Mouse (Mus musculus): ENCODE data around the gene Spocd1.
"Not testable (repeated sequence)": the region's sequence is repeated elsewhere in the genome, so short reads cannot be mapped to it uniquely, and the experiment has no call there.

The Spocd1 gene

GRCm38 (mm10) chr4:129928949-129929348 lies at the start of gene Spocd1:
Spocd1 (plus strand) TSS chr4:129929249.
- no peak for DNase-seq (ENCODE audit: low spot score)

- no peak for DNase-seq (ENCODE audit: low spot score)
These were observed 48.4 kb upstream of the Spocd1 start for GRCm38 (mm10) chr4:129880615-129881014.

DNA sequence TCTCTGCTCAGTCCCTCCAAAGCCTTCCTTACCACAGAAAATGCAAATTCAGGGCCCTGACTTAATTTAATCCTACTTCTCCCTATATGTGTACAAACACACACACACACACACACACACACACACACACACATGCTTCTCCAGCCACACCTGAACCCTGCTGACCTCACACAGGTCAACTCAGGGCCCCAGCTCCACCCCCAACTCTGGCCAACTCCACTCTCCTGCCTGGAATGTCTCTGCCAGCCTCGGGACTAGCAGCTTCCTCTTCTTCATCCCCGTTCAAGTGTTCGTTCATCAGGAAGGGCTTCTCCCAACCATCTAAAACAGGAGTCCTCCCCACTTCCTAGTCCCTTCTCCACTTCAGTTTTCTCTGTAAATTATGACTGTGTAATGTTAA lies 47.4 kb upstream of the Spocd1 start:
- DNase-seq (ENCODE audit: low spot score), result no peak

GRCm38 (mm10) chr4:129882555-129883293 lies 46.3 kb upstream of the Spocd1 start:
- DNase-seq (ENCODE audit: low spot score), result peak; percentile 60

DNA sequence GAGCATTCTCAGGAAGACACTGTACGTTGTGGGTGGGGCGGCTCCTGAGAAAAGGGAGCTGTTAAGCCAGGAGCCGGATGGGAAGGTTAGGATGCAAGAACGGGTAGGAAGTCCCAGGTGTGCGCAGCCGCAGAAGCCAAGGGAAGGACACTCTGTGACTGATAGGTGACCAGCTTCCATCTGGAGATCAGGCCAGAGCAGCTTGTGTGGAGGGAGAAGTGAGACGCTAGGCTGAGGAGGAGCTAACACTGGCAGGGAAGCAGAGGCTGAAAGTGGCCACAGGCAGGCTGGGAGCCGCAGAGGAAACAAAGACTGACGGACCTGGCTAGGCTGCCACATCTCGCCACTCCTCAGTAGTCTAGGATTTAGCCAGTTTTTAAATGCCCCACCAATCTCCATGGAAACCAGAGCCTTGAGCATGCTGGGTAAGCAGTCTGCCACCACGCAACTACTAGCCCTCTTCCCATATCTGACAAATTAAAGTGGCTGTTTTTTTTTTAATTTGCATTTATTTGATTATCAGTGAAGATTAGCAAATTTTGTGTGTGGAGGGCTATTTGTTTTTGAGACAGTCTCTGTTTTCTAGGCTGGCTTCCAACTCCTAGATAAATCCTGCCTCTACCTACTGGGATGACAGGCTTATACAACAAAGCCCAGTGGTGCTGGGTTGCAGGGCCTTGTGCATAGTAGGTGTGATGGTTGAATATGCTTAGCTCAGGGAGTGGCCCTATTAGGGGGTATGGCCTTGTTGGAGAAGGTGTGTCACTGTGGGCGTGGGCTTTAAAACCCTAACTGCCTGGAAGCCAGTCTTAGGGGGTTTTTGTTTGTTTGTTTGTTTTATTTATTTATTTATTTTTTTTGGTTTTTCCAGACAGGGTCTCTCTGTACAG lies 44.8 kb upstream of the Spocd1 start:
- DNase-seq (ENCODE audit: low spot score), result peak; percentile 36

- DNase-seq (ENCODE audit: low spot score), result no peak
These were observed 39.4 kb upstream of the Spocd1 start for GRCm38 (mm10) chr4:129889661-129890060.

DNA sequence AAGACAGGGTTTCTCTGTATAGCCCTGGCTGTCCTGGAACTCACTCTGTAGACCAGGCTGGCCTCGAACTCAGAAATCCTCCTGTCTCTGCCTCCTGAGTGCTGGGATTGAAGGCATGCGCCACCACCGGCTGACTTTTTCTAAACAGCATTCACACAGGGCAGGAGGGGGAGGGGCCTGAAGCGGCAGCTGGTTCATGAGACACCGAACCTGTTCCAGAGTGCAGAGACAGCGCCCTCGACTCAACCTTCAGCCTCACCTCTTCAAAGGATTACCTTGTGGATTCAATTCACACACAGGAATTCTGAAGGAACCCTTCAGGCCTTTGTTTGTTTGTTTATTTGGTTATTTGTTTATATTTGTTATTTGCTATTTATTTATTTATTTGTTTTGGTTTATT lies 39.0 kb upstream of the Spocd1 start:
- no peak for DNase-seq (ENCODE audit: low spot score)

DNA sequence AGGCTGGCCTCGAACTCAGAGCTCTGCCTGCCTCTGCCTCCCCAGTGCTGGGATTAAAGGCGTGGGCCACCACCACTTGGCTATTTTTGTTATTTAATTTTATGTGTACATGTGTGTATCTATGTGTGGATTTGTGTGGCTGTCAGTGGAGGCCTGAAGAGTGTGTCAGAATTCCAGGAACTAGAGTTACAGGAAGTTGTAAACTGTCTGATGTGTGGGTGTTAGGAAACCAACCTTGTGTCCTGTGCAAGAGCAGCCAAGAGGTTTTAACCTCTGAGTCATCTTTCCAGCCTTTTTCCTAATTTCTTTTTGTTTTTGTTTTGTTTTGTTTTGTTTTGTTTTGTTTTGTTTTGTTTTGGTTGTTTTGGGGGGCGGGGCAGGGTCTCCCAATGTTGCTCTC lies 34.2 kb upstream of the Spocd1 start:
- DNase-seq (ENCODE audit: low spot score), result no peak

DNA sequence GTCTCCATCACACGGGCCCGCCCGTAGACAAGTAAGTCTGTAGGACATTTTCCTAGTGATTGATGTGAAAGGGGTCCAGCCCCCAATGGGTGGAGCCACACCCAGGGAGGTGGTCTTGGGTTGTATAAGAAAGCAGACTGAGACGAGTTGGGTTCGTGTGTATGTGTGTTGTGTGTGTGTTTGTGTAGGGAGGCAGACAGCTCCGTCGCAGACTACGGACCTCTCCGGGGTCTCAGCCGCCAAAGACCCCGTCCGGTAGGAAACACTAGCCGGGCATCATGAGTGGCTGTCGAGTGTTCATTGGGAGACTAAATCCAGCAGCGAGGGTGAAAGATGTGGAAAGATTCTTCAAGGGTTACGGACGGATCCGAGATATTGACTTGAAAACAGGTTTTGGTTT lies 30.2 kb upstream of the Spocd1 start:
- DNase-seq (ENCODE audit: low spot score), result not testable (repeated sequence)

- DNase-seq (ENCODE audit: low spot score), result no peak
These were observed 26.7 kb upstream of the Spocd1 start for GRCm38 (mm10) chr4:129902394-129902793.

DNA sequence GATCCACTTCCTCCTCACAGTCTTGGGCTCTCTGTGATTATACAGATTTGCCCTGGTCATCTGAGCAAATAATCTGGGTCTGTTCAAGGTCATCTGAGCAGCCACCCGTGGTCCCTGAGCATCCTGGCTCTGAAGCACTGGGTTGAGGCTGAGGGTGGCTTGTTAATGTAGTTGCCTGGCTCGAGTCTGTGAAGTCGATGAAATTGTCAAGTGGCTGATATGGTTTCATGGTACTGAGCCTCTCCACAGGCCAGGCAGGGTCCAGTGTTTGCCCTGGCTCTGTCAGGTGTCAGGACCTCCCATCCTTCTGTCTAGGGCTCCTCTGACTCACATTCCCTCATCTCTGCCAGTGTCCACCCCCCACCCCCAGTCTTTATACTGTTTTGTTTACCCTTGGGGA lies 25.5 kb upstream of the Spocd1 start:
- DNase-seq (ENCODE audit: low spot score), result no peak

DNA sequence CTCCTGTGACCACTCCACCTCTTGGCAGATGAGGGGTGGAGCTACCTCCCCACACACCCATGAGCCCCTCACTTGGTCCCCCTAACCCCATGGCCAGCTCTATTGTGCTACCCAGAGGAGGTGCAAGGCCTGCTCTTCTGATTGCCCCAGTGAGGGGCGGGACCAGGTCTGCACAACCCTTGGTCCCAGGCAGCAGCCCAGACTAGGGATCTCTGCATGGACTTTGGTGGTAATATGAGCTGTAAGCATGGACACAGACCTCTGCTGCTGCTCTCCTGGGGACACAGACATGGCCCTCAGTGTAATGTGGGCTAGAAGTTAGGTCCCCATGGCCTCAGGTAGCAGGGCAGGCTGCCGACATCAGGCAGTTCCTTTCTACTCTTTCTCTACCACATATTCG lies 24.0 kb upstream of the Spocd1 start:
- DNase-seq (ENCODE audit: low spot score), result no peak

- DNase-seq (ENCODE audit: low spot score), result no peak
These were observed 23.0 kb upstream of the Spocd1 start for GRCm38 (mm10) chr4:129906016-129906415.

DNA sequence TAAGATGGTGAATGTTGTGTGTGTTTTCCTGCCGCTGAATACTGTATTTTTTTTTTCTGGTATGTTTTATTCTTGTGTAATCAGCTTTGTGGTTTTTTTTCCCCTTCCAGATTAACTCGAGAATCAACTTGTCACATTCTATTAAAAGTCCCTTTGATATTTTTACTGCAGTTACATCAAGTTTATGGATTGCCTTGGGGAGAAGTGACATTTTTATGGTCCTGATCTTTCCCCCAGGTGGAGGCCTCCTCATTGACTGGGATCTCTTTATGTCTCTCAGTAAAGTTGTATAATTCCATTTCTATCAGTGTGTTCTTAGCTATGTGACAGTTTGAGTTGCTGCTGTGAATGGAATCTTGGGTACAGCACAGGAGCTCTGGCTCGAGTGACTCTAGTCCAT lies 20.2 kb upstream of the Spocd1 start:
- DNase-seq (ENCODE audit: low spot score), result no peak

GRCm38 (mm10) chr4:129909261-129909731 lies 19.8 kb upstream of the Spocd1 start:
- DNase-seq (ENCODE audit: low spot score), result no peak

GRCm38 (mm10) chr4:129912998-129913397 lies 16.1 kb upstream of the Spocd1 start:
- no peak for DNase-seq (ENCODE audit: low spot score)

DNA sequence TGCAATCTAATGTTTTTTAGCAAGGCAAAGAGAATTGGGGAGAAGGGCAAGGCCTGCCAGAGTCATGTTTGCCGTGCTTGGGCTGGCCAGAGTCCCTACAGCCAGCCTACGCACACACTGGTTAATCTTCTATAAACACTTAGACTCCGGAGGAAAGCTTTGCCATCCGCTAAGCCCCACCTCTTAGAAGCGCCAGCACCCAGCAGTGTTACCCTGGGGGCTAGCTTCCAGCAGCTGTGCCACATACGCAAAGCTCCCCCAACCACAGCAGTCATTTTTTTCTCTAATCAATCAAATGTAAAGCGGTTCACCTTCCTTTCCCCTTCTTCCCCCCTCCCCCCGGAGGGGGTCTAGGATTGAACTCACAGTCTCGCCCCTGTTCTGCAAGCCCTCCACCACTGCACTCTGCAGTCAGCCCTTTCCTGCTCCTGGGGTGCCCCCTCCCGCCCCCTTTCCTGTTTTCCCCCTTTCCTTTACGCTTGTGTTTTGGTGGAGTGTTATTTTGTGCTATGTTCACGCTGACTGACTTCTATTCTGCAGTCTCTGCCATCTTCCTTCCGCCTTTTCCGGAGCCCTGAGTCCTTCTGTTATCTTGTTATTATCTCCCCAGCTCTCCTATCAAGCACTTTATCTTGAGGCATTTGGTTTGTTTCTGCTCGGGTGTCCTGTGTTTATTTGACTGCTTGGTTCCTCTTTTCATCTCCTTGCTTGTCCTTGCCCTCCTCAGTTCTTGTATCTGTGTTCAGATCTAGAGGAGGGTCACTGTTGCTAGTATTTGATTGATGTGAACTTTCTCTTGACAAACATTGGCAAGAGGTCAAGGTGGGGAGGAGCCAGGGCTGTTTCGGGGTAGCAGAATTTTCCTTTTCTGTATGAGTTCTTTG lies 15.0 kb upstream of the Spocd1 start:
- DNase-seq (ENCODE audit: low spot score), result no peak

GRCm38 (mm10) chr4:129914686-129915085 lies 14.4 kb upstream of the Spocd1 start:
- no peak for DNase-seq (ENCODE audit: low spot score)

GRCm38 (mm10) chr4:129915349-129915988 lies 13.6 kb upstream of the Spocd1 start:
- no peak for DNase-seq (ENCODE audit: low spot score)

DNA sequence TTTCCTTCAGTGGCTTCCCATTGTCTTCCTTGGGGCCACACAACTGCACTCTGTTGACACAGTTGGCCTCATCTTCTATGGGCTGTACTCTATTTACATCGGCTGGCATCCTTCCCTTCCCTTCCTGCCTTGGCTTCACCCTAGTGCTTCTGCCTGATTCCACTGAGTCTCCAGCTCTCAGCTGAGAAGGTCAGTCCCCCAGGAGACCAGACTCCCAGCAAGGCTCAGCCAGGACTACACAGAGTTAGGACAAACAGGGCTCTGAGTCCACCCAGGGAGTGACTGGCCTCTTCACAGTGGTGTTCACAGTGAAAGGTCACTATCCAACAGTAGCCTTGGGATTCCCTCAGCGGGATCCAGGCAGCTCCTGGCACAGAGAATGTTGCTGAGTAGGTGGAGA lies 12.9 kb upstream of the Spocd1 start:
- no peak for DNase-seq (ENCODE audit: low spot score)

GRCm38 (mm10) chr4:129917016-129917603 lies 11.9 kb upstream of the Spocd1 start:
- no peak for DNase-seq (ENCODE audit: low spot score)
